Mouse (Mus musculus) heart, embryonic 11.5 days (tissue): Measurements from ENCODE around the gene Cltc. TPM values are rescaled to one million over a fixed set of nuclear protein-coding genes. Genes with fewer than 3 reads are reported as not detected.
"Not testable (repeated sequence)": the region's sequence is repeated elsewhere in the genome, so short reads cannot be mapped to it uniquely, and the experiment has no call there.

Experiments
- ATAC-seq: fragments of 200-750 bp; cut with Nextera tagmentation; replicated peaks from 2 replicates; pipeline ENCODE4 v1.8.0; 2017; ENCODE audit warnings: moderate library complexity; ENCODE audit not compliant: insufficient number of reproducible peaks, low FRiP score, low TSS enrichment
- H3K27ac ChIP-seq: fragments of 300-500 bp; sonication (generic); 2 replicates; pipeline ENCODE4 v1.5.1; 2014; ENCODE audit warnings: mild to moderate bottlenecking, low read depth, low read length
- H3K27me3 ChIP-seq: fragments of 300-500 bp; sonication (generic); 2 replicates; pipeline ENCODE4 v1.6.1; 2014; ENCODE audit warnings: mild to moderate bottlenecking, low read length, mixed read lengths; ENCODE audit not compliant: control insufficient read depth, insufficient read depth
- H3K36me3 ChIP-seq: fragments of 300-500 bp; sonication (generic); 2 replicates; pipeline ENCODE4 v1.6.1; 2014; ENCODE audit warnings: mild to moderate bottlenecking, low read length, moderate library complexity, mixed read lengths; ENCODE audit not compliant: control insufficient read depth, insufficient read depth
- H3K4me1 ChIP-seq: fragments of 300-500 bp; sonication (generic); 2 replicates; pipeline ENCODE4 v1.6.1; 2014; ENCODE audit warnings: low read length; ENCODE audit not compliant: control insufficient read depth, insufficient read depth
- H3K4me2 ChIP-seq: fragments of 300-500 bp; sonication (generic); 2 replicates; pipeline ENCODE4 v1.6.1; 2014; ENCODE audit warnings: mild to moderate bottlenecking, moderate library complexity
- H3K4me3 ChIP-seq: fragments of 300-500 bp; sonication (generic); 2 replicates; pipeline ENCODE4 v1.5.1; 2014; ENCODE audit warnings: low read depth, low read length
- H3K9ac ChIP-seq: fragments of 300-500 bp; sonication (generic); 2 replicates; pipeline ENCODE4 v1.6.1; 2014; ENCODE audit warnings: mild to moderate bottlenecking, low read depth, low read length, moderate library complexity
- H3K9me3 ChIP-seq: fragments of 300-500 bp; sonication (generic); replicated peaks from 2 replicates; pipeline ENCODE4 v1.6.1; 2016; ENCODE audit warnings: low read length; ENCODE audit not compliant: control insufficient read depth
- WGBS: fragments of 180-500 bp; shearing (Covaris S2); extraction: QIAGEN DNeasy Blood & Tissue Kit; methylation state at CpG from one replicate; pipeline ENCODE4 v1.1.7; 2014; ENCODE audit not compliant: insufficient replicate concordance; 5-methylcytosine and 5-hydroxymethylcytosine counted together
- polyA plus RNA-seq: library from polyadenylated mRNA; unstranded; fragments of >200 nt; fragmentation: Nextera tagmentation; extraction: Ambion mirVana; gene quantifications from 2 replicates; pipeline ENCODE4 v1.2.1, GENCODE M21; 2014

Cltc gene
- polyA plus RNA-seq: 186 and 228 TPM in 2 replicates

GRCm38 (mm10) chr11:86757480-86758371 is at the start of gene Cltc:
Gene Cltc, minus strand, starts transcription at chr11:86757565.
- Histone ChIP-seq H3K4me1 (peaks cover 17% of the 10 kb centered on the region; the same call in 1 of the 2 replicates), H3K9ac (peak within 1 kb of the TSS; percentile 99), H3K27me3 (no peaks in the 10 kb centered on the region), H3K9me3 (no peaks in the 10 kb centered on the region), H3K4me3 (peak within 1 kb of the TSS; percentile 100), H3K27ac (peak within 1 kb of the TSS; percentile 99), H3K4me2 (peak within 1 kb of the TSS; percentile 92), H3K36me3 (peaks cover 2% of the 10 kb centered on the region; the same call in 1 of the 2 replicates)
- ATAC-seq: peak; percentile 92
- WGBS: under 1% methylated on average over 70 of the region's 73 CpGs

- H3K4me3 ChIP-seq: peak overlapping the region; percentile 89
- 0 out of 2 replicates have a peak, but pooled peaks cover 2% of the 10 kb centered on the region for H3K4me1 ChIP-seq
- H3K36me3 ChIP-seq: peaks cover 9% of the 10 kb centered on the region
- WGBS: under 1% methylated on average over 25 of the region's 25 CpGs
- H3K27me3 ChIP-seq: no peaks in the 10 kb centered on the region
- H3K9me3 ChIP-seq: no peaks in the 10 kb centered on the region
- peak overlapping the region; percentile 77 for H3K4me2 ChIP-seq
- no peak for ATAC-seq
- H3K27ac ChIP-seq: peak overlapping the region; percentile 58; the same call in 1 of the 2 replicates
- H3K9ac ChIP-seq: peak overlapping the region; percentile 76
These were observed 49.7 kb upstream of the Cltc start for GRCm38 (mm10) chr11:86807001-86807477.

GRCm38 (mm10) chr11:86794161-86794560 is 36.8 kb upstream of the Cltc start:
- no peak for ATAC-seq
- no peaks in the 10 kb centered on the region for H3K4me1 ChIP-seq
- H3K27me3 ChIP-seq: no peaks in the 10 kb centered on the region
- peaks cover 9% of the 10 kb centered on the region for H3K36me3 ChIP-seq
- no peak overlapping the region for H3K9ac ChIP-seq
- H3K9me3 ChIP-seq: no peaks in the 10 kb centered on the region
- H3K4me2 ChIP-seq: no peak overlapping the region
- no peak overlapping the region for H3K4me3 ChIP-seq
- H3K27ac ChIP-seq: no peak overlapping the region
- WGBS: 85% methylated on average over 1 of the region's 1 CpGs

GRCm38 (mm10) chr11:86787436-86787835 is 30.1 kb upstream of the Cltc start:
- not testable (repeated sequence) for H3K27me3 ChIP-seq, H3K4me1 ChIP-seq, H3K4me3 ChIP-seq, H3K9ac ChIP-seq, H3K27ac ChIP-seq, H3K4me2 ChIP-seq, H3K9me3 ChIP-seq, ATAC-seq
- WGBS: 92% methylated on average over 5 of the region's 5 CpGs
- H3K36me3 ChIP-seq: peaks cover 18% of the 10 kb centered on the region

- no peaks in the 10 kb centered on the region for H3K4me1 ChIP-seq
- WGBS: 93% methylated on average over 2 of the region's 2 CpGs
These were observed 28.4 kb upstream of the Cltc start for GRCm38 (mm10) chr11:86785767-86786166.

GRCm38 (mm10) chr11:86769884-86770283 is 12.5 kb upstream of the Cltc start:
- Histone ChIP-seq H3K9me3 (no peaks in the 10 kb centered on the region), H3K4me2 (no peak overlapping the region), H3K4me3 (no peak overlapping the region), H3K36me3 (no peaks in the 10 kb centered on the region), H3K27ac (no peak overlapping the region), H3K4me1 (no peaks in the 10 kb centered on the region), H3K27me3 (no peaks in the 10 kb centered on the region), H3K9ac (no peak overlapping the region)
- no peak for ATAC-seq
- WGBS: 64% methylated on average over 4 of the region's 4 CpGs

More at GRCm38 (mm10) chr11:86785767-86786166, 28.4 kb upstream of the Cltc start:
- Histone ChIP-seq H3K9me3 (no peaks in the 10 kb centered on the region), H3K9ac (no peak overlapping the region), H3K36me3 (peaks cover 18% of the 10 kb centered on the region), H3K4me2 (no peak overlapping the region), H3K27ac (no peak overlapping the region), H3K4me3 (no peak overlapping the region), H3K27me3 (no peaks in the 10 kb centered on the region)
- ATAC-seq: no peak

- Histone ChIP-seq H3K27ac (no peak overlapping the region), H3K9ac (no peak overlapping the region), H3K4me1 (no peaks in the 10 kb centered on the region), H3K4me2 (no peak overlapping the region), H3K9me3 (no peaks in the 10 kb centered on the region), H3K36me3 (no peaks in the 10 kb centered on the region), H3K27me3 (no peaks in the 10 kb centered on the region), H3K4me3 (no peak overlapping the region)
- ATAC-seq: no peak
- WGBS: 85% methylated on average over 2 of the region's 2 CpGs
These were observed 7.1 kb upstream of the Cltc start for GRCm38 (mm10) chr11:86764501-86764900.

- ATAC-seq: not testable (repeated sequence)
These were observed 5.8 kb upstream of the Cltc start for GRCm38 (mm10) chr11:86763127-86763526.

More at GRCm38 (mm10) chr11:86763127-86763526, 5.8 kb upstream of the Cltc start:
- not testable (repeated sequence) for H3K4me3 ChIP-seq, H3K27ac ChIP-seq, H3K27me3 ChIP-seq, H3K9me3 ChIP-seq, H3K36me3 ChIP-seq, H3K4me2 ChIP-seq, H3K4me1 ChIP-seq, H3K9ac ChIP-seq
- whole genome bisulfite sequencing: 95% methylated on average over 11 of the region's 11 CpGs
